Mouse (Mus musculus) liver, embryonic 14.5 days (tissue): ENCODE results near the gene Wfdc11. TPM values are rescaled to one million over a fixed set of nuclear protein-coding genes. Genes with fewer than 3 reads are reported as not detected.

ENCODE experiments used
- ATAC-seq: fragments of 200-750 bp; cut with Nextera tagmentation; 2 replicates; pipeline ENCODE4 v1.8.0; 2017; ENCODE audit warnings: moderate number of reproducible peaks, mild to moderate bottlenecking, moderate library complexity; ENCODE audit not compliant: insufficient read depth
- DNase-seq, 3 experiments: peaks; one replicate each; pipeline ENCODE4 v3.0.0-alpha.2; 2012 to 2013; ENCODE audit warnings: low read depth in 3 of 3, low spot score in 3 of 3
- H3K27ac ChIP-seq: fragments of 300-500 bp; sonication (generic); 2 replicates; pipeline ENCODE4 v1.5.1; 2014; ENCODE audit warnings: moderate library complexity, mild to moderate bottlenecking, control low read depth, inconsistent platforms
- H3K27me3 ChIP-seq: fragments of 300-500 bp; sonication (generic); 2 replicates; pipeline ENCODE4 v1.6.1; 2014; ENCODE audit warnings: mild to moderate bottlenecking, low read length, moderate library complexity; ENCODE audit not compliant: control insufficient read depth, insufficient read depth
- H3K36me3 ChIP-seq: fragments of 300-500 bp; sonication (generic); replicated peaks from 2 replicates; pipeline ENCODE4 v1.6.1; 2014; ENCODE audit warnings: low read depth; ENCODE audit not compliant: control insufficient read depth, insufficient read depth
- H3K4me1 ChIP-seq, 2 experiments: fragments of 200-500 bp in 1 of 2; fragments of 300-500 bp in 1 of 2; sonication (generic) in 1 of 2; replicated peaks; 2 replicates each; pipeline ENCODE4 v1.6.1; 2012 to 2014; ENCODE audit warnings: antibody characterized with exemption in 1 of 2, inconsistent platforms in 1 of 2, low read length in 1 of 2; ENCODE audit not compliant: control insufficient read depth in 2 of 2, insufficient read depth in 2 of 2
- H3K4me2 ChIP-seq: fragments of 300-500 bp; sonication (generic); 2 replicates; pipeline ENCODE4 v1.6.1; 2014; ENCODE audit warnings: low read depth, mild to moderate bottlenecking, control low read depth, moderate library complexity
- H3K4me3 ChIP-seq, 2 experiments: fragments of 200-500 bp in 1 of 2; fragments of 300-500 bp in 1 of 2; sonication (generic) in 1 of 2; 2 replicates each; pipeline ENCODE4 v1.5.1; 2012 to 2014; ENCODE audit warnings: low read depth in 2 of 2, low read length in 2 of 2, mild to moderate bottlenecking in 2 of 2, control low read depth in 1 of 2, inconsistent platforms in 1 of 2, moderate library complexity in 1 of 2; ENCODE audit not compliant: insufficient read depth in 1 of 2
- H3K9ac ChIP-seq: fragments of 300-500 bp; sonication (generic); replicated peaks from 2 replicates; pipeline ENCODE4 v1.6.1; 2014; ENCODE audit warnings: mild to moderate bottlenecking, control low read depth, moderate library complexity
- H3K9me3 ChIP-seq: fragments of 300-500 bp; sonication (generic); 2 replicates; pipeline ENCODE4 v1.6.1; 2016; ENCODE audit warnings: low read length, mixed read lengths; ENCODE audit not compliant: control insufficient read depth
- CTCF ChIP-seq: IDR thresholded peaks from 2 replicates; pipeline ENCODE4 v1.5.1; 2016; ENCODE audit warnings: antibody characterized with exemption, low read depth, control low read depth
- EP300 ChIP-seq: IDR thresholded peaks from 2 replicates; pipeline ENCODE4 v1.6.1; 2016; ENCODE audit warnings: antibody characterized with exemption, low read depth
- WGBS: fragments of 180-500 bp; shearing (Covaris S2); extraction: QIAGEN DNeasy Blood & Tissue Kit; methylation state at CpG from one replicate; pipeline ENCODE4 v1.1.7; 2014; ENCODE audit not compliant: insufficient replicate concordance; 5-methylcytosine and 5-hydroxymethylcytosine counted together
- polyA plus RNA-seq, 2 experiments: library from polyadenylated mRNA; depleted of rRNA in 1 of 2; stranded (reverse) in 1 of 2; unstranded in 1 of 2; fragments of >200 nt; fragmentation: Nextera tagmentation in 1 of 2; extraction: Ambion mirVana in 1 of 2; gene quantifications; 2 replicates each; pipeline versions ENCODE4 v1.2.1 to v1.2.3; 2012 to 2014

Gene Wfdc11
- polyA plus RNA-seq, 2 experiments: not detected

- TF ChIP-seq EP300: no peak
- TF ChIP-seq CTCF: no peak
- Histone ChIP-seq H3K4me3 (no peak overlapping the region), H3K27me3 (no peaks in the 10 kb centered on the region), H3K9me3 (no peaks in the 10 kb centered on the region), H3K36me3 (no peaks in the 10 kb centered on the region), H3K27ac (no peak overlapping the region), H3K4me1 (no peaks in the 10 kb centered on the region), H3K4me2 (no peak overlapping the region), H3K9ac (no peak overlapping the region)
- ATAC-seq: no peak
- 19% methylated on average over 1 of the region's 1 CpGs for WGBS
- no peak for DNase-seq
Measured at GRCm38 (mm10) chr2:164670938-164671337, 2.9 kb downstream of the Wfdc11 start.

- Histone ChIP-seq H3K9me3 (no peaks in the 10 kb centered on the region), H3K4me1 (no peaks in the 10 kb centered on the region), H3K27me3 (no peaks in the 10 kb centered on the region), H3K4me3 (no peak overlapping the region), H3K36me3 (no peaks in the 10 kb centered on the region), H3K9ac (no peak overlapping the region), H3K4me2 (no peak overlapping the region), H3K27ac (no peak overlapping the region)
- DNase-seq: no peak
- WGBS: 52% methylated on average over 5 of the region's 5 CpGs
- TF ChIP-seq EP300 (no peak), CTCF (no peak)
- ATAC-seq: no peak
Measured at GRCm38 (mm10) chr2:164670261-164670660, 3.6 kb downstream of the Wfdc11 start.

GRCm38 (mm10) chr2:164664851-164665250 lies 9.0 kb downstream of the Wfdc11 start:
- Histone ChIP-seq H3K36me3 (no peaks in the 10 kb centered on the region), H3K4me3 (no peak overlapping the region), H3K27ac (no peak overlapping the region), H3K27me3 (no peaks in the 10 kb centered on the region), H3K9ac (no peak overlapping the region), H3K4me1 (no peaks in the 10 kb centered on the region), H3K4me2 (no peak overlapping the region), H3K9me3 (no peaks in the 10 kb centered on the region)
- 56% methylated on average over 7 of the region's 7 CpGs for WGBS
- DNase-seq (no peak), ATAC-seq (no peak)
- no peak for TF ChIP-seq CTCF
- no peak for TF ChIP-seq EP300

GRCm38 (mm10) chr2:164656483-164656882 lies 17.4 kb downstream of the Wfdc11 start, which contains the start of gene Wfdc9:
Gene Wfdc9 (minus strand): TSS chr2:164656583.
- 61% methylated on average over 9 of the region's 9 CpGs for WGBS
- H3K9ac ChIP-seq: no peak within 1 kb of the TSS
- no peaks in the 10 kb centered on the region for H3K36me3 ChIP-seq
- TF ChIP-seq CTCF (no peak), EP300 (no peak)
- H3K9me3 ChIP-seq: no peaks in the 10 kb centered on the region
- no peak within 1 kb of the TSS for H3K4me3 ChIP-seq
- no peaks in the 10 kb centered on the region for H3K27me3 ChIP-seq
- H3K27ac ChIP-seq: no peak within 1 kb of the TSS
- DNase-seq (no peak), ATAC-seq (no peak)
- no peaks in the 10 kb centered on the region for H3K4me1 ChIP-seq
- H3K4me2 ChIP-seq: no peak within 1 kb of the TSS

GRCm38 (mm10) chr2:164655858-164656257 lies 18.0 kb downstream of the Wfdc11 start, which contains the start of gene Wfdc10:
Gene Wfdc10 (plus strand): TSS chr2:164656046.
- no peak for DNase-seq
- 8% methylated on average over 11 of the region's 11 CpGs for WGBS
- no peak within 1 kb of the TSS for H3K4me3 ChIP-seq
- TF ChIP-seq EP300: no peak
- peak; percentile 89 for TF ChIP-seq CTCF
- H3K27ac ChIP-seq: no peak within 1 kb of the TSS
- H3K4me1 ChIP-seq: no peaks in the 10 kb centered on the region
- H3K27me3 ChIP-seq: no peaks in the 10 kb centered on the region
- no peak within 1 kb of the TSS for H3K4me2 ChIP-seq
- no peaks in the 10 kb centered on the region for H3K36me3 ChIP-seq
- H3K9ac ChIP-seq: no peak within 1 kb of the TSS
- no peak for ATAC-seq
- H3K9me3 ChIP-seq: no peaks in the 10 kb centered on the region
